Mouse (Mus musculus): Measurements from ENCODE around the gene Itpkb.

The Itpkb gene

DNA sequence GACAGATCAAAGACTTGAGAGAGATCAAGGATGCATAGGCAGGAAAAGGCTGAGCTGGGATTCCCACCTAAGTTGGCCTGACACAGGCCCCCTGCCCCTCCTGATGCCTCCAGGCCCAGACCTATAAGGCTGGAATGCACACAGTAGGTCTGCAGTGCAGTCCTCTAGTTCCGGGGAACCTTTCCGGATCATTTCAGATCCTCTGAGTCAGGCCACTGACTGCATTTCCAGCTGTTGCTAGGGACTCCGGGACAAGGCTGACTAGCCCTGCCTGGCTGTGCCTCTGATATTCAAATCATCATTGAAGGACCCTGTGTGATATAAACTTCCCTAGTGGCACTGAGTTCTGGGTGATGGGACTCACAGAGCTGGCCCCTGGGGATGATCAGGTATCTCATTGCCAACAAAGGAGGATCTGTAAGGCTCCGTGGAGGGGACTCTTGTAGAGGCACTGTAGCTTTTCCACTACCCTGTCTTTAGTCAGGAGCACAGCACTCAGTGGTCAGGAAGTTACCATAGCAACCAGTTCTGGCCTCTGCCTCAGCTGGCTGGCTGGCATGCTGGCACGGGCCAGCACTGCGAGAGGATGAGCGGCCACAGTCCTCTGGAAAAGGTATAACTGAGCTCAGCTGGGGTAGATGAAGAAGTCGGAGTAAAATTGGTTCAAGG is 90.3 kb downstream of the Itpkb start:
- no peak for DNase-seq (ENCODE audit: low spot score)

DNA sequence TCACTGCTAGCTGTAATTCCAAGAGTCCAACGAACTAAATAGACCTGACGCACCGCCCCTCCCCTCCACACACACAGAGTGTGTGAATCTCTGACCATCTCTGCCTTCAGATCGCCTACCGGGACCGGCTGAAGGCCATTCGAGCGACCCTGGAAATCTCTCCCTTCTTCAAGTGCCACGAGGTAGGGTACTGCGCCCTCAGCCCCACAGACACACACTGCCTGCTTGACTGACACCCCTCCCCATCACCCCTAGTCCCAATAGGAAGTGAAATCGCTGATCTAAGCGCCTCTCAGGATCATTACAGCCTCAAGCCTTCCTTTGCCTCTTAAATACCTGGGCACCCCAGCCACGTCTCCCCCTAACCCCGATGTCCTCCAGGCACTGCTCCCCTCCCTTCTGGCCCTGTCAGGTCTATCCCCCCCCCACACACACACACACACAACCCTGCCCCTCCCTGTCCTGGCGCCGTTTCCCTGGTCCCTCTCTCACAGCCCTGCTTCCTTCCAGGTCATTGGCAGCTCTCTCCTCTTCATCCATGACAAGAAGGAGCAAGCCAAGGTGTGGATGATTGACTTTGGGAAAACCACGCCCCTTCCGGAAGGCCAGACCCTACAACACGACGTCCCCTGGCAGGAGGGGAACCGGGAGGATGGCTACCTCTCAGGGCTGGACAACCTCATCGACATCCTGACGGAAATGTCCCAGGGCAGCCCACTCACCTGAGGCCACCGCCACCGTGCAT is 91.1 kb downstream of the Itpkb start:
- no peak for DNase-seq (ENCODE audit: low spot score)

DNA sequence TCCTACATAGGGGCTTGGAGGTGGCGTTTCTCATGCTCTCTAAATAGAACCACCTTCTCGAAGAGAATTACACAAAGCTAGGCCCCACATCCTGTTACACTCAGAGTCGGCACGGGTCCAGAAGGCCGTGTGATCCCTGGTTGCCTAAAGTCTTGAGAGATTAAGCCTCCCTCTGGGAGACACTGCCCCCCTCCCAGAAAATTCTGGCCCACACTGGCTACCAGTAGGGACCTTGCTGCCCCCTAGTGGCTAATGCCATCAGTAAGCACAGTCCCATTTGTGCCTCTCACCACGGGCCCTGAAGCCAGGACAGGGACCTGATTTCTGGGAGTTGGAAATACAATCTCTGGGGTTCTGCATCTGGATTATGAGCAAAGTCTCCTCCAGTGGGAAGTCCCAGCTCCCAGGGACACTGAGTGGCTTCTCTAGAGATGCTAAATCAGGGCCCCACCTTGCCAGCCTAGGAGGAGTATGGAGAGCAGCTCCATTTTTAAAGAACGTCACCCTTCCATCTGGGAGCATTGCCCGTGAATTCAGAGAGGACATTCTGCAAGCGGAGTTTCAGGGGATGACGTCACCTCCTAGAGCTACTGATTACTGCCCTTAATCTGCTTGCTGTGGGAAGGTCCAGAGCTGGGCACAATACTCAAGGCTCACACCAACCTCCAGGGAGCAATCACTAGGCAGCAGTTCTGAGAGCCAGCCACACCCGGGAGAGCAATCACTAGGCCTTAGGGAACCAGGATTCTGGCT is 92.0 kb downstream of the Itpkb start:
- DNase-seq (ENCODE audit: low spot score) = no peak

DNA sequence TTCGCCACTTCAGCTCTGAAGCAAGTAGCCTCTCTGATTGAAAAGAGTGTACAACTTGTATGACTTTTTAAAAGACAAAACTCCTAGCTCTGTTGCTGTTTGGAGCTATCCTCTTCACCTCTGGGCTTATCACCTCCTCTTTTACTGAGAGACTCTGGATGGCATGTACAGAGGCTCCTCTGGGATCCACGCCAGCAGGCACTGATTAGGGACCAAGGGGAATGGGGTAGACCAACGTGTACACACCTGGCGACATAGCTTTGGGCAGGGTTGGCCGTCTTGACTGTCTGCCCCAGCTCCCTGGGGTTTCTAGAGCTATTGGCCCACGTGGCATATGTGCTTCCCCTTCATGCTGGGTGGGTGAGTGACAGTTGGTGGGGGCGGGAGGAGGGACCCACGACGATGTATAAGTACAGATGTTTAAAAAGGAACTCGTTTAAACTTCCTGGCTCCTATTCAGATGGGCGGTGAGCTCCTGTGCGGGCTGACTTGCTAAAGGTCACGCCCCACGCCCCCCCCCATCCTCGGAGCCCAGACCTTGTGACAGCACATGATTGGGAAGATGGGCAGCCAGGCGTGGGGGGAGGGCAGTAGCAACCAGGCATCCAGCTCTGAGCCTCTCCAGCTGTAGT is 92.8 kb downstream of the Itpkb start:
- no peak for DNase-seq (ENCODE audit: low spot score)

DNA sequence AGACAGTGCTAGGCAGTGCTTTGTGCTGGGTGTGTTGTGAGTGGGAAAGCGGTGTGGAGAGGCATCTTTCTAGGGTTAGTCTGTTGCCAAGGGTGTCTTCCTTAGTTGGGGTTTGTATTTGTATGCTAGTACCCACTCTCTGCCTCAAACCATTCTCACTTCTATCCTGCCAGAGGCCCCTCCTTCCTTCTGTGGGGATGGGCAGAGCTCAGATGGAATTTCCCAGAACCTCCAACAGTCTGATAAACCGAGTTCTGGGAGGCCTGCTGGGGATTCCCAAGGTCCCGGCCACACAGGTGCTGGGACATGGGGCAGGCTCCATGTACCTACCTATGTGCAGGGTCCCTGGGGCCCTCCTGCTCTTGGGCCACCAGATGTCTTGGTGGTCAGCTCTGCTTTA is 93.6 kb downstream of the Itpkb start:
- no peak for DNase-seq (ENCODE audit: low spot score)

DNA sequence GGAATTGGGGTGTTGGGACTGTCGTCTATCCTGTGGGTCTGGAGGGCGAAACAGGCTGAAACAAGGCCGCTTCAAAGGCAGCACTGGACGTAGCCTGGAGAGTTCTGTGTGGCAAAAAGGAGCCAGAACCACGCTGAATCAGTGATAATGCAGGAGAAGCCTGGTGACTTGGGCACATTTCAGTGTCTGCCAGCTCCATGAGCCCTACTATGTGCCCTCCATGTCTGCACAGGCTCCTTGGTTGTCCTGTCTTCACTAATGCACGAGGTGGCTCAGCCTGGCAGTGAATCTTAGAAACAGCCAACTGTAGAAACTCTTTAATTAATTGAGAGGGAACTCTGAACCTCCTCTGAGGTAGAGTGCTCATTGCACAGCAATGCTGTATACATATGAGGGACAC is 96.1 kb downstream of the Itpkb start:
- DNase-seq (ENCODE audit: low spot score) = no peak

DNA sequence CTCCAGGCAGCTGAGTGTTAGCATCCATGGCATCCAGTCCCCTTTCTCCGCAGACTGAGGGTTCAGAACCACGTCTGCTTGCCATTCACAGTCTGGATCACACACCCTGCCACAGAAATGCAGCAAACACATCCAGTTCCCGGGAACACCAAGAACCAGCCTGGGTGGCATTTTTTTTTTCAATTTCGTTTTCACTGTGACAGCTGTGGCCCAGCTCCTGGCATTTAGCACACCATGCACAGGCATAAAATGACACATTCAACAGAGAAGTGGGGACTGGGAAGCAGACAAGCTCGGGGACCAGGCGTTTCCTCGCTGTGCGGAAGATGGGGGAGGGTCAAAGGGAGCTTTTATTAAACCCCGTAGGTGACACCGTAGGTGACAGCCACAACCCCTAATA is 97.4 kb downstream of the Itpkb start:
- DNase-seq (ENCODE audit: low spot score) = no peak

DNA sequence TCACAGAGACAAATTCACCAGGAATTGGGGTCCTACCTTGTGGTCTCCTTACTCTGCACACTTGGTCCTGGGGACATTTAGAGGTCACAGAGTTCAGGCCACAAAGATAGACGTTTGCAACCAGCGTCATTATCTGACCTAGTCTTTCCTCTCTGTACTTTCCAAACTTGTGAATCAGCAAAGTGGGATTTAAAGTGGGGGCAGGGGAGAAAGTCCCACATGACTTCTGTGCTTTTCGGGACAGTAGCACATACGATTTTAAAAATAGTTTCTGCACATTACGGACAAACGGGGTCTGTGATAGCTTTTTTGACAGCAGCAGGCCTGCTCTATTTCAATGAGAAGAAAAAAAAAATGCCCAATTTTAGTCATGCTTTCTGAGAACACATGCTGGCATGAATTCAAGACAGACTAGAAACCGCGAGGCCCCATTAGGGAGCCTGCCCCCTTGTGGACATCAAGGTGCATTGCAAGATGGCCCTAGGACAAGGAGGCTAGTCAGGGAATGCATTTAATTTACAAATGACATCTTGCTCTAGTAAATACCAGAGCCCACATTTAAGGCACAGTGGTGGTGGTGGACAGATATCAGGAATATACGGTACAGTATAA is 97.9 kb downstream of the Itpkb start:
- no peak for DNase-seq (ENCODE audit: low spot score)

DNA sequence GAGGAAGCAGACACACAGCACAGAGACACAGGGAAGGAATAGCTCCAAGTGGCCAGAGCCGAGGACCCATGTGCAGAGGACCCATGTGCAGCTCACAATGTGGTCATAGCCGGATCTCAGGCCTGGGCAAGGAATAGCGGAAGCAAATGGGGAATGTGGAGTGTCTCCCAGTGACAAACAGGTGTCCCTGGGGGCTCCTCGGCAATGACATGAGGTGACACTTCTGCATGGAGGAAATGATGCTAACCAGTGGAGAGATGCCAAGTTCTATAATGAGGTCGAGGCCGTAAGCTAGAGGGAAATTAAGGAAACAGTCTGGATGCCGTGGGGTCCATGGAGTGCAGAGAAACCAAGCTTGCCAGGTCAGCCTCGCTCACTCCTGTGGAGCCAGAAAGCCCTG is 98.6 kb downstream of the Itpkb start:
- no peak for DNase-seq (ENCODE audit: low spot score)

DNA sequence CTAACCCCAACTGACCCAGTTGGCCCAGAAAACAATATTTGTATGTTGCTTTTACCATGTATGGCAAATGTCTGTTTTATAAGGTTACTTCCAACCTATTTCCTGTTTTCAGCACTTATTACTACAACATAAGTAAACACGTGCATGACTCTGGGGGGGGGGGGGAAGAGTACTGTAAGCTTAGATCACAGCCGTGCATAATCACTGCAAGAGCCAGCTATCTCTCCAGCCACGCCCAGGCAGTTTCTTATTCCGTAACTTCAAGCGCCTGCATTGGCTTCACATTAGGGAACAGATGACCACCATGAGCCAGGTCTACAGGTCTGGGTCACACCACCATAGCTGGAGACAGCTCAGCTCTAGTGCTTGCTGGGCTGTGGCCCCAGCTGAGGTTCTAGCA is 99.5 kb downstream of the Itpkb start:
- no peak for DNase-seq (ENCODE audit: low spot score)

DNA sequence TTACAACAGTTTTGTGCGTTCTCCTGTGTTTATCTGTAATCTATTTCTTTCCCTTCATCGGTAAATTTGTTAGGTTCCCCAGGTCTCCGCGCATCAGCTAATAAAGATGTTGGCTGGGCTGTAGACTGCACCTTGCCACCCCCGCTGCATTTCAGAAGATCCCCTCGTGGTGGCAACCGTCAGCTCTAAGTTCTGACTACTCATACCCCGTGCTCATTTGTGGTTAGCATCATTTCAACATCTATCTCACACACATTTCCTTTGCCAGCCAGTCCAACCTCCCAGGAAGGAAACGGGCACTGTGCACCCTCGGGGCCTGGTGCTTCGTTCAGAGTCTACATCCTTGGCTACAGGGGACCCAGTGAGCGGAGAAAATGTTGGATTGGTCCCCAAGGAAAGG is 101.5 kb downstream of the Itpkb start:
- DNase-seq (ENCODE audit: low spot score) = no peak

DNA sequence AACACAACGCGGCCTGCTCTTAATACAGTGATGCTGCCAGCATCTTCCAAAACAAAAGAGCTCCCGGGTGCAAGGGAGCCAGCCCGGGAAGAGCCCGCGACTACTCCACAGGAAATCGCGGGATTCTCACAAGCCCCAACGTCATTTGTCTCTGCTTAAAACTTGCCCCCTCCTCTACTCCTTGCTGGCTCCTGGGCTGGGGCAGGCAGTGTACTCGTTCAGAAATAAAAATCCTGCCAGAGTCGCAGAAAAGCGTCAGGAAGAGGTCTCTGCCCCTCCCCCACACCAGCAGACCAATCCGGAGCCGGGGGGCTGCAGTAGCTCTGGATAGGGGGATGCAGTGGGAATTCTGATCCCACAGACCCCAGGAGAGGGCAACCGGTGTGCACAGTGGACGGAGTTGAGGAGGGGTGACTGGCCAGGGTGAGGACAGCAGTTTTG is 102.8 kb downstream of the Itpkb start:
- no peak for DNase-seq (ENCODE audit: low spot score)

DNA sequence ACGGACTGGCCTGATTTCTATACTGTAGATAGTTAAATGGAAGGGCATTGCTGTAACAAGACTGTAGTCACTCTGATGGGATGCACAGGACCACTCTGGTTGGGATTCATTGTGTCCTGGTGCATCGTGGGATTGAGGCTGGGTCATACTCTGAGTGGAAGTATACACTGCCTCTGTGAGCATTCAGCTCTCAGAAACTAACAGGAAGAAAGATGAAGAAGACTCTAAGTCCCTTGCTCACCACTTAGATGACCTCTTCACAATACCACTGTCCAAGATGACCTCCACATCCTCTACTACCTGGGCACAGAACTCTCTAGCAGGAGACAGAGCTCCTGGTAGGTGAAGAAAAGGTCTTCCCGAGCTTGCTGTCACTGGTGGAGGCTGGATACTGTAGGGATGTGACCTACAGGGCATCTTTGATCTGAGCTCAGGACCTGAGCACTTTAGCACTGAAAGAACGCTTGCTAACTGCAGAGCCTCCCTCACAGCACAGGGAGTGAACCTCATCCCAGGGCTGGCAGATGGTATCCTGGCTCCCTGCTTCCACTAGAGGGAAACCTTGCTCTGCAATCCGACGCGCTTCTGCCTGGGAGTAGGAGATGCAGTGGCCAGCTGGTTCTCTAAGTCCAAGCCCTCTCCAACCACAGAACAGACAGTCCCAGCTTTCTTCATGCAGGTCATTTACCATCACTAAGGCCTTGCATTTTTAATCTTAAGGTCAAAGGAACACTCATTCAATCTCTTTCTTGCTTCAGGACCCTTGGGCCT is 103.7 kb downstream of the Itpkb start:
- DNase-seq (ENCODE audit: low spot score) = no peak

DNA sequence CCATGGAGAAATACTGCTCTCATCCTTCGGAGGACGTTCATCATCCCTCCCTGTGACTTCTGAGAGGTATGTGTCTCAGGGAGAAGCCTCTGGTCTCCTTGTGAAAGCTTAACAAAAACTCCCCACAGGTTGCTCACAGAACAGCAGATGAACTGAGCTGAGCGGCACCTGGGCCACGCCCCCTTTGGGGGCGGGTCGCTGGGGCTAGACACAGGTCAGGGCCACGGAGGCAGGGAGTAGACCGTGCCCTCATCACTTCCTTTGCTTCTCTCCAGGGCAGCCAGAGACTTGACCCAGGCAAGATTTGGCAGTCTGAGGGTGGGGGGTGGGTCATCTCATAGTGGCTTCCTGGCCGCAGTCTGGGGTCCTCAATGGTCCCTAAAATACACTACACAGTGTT is 104.6 kb downstream of the Itpkb start:
- no peak for DNase-seq (ENCODE audit: low spot score)

DNA sequence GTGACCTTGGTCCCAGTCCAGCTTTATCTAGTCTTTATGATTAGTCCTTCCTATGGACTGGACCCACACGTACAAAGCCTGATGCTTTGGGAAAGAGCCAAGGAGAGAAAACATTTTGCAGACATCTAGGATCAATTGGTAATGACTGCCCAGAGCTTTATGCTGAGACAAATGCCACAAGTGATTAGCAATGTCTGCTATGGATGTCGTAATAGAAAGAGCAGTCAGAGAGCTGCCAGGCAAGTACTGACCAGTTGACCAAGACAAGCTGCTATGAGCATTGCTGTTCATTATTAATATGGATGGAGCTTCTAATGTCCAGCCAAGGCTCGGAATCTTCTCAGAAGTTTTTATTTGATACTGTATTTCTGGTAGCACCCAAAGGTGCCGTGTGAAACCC is 109.2 kb downstream of the Itpkb start:
- DNase-seq (ENCODE audit: low spot score) = no peak

DNA sequence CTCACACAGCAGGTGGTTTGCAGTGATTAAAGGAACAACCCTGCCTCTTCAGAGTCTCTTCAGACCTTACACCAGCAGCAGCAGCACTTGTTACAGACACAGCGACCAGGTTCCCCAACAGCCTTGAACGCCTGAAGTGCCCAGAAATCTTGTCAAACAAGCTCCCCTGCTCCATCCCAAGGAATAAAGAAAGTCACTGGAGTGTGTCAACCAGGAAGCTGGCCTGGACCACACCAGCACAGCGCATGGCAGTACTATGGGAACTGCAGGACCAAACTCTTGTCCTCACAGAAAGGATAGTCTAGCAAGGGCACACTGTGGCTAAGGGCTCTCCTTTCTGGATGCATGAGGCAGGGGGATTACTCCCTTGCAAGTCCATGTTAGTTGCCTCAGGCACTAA is 114.1 kb downstream of the Itpkb start:
- no peak for DNase-seq (ENCODE audit: low spot score)

DNA sequence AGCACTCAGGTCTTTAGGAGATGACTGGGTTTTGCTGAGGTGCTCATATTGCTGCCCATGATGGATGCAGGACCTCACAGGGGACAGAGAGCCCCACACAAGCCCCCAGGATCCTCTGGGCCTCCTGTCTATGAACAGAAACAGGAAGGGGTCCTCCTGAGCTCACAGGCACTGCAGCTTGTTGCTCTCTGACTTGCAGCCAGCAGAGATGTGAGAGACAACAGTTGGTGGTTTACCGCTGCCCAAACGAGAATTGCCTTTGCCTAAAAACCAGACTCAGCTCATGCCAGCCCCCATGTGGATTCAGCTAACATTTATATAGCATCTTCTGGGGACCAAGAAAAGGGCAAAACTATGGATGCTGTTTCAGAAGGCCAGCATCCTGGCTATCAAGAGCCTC is 119.4 kb downstream of the Itpkb start:
- DNase-seq (ENCODE audit: low spot score) = no peak

DNA sequence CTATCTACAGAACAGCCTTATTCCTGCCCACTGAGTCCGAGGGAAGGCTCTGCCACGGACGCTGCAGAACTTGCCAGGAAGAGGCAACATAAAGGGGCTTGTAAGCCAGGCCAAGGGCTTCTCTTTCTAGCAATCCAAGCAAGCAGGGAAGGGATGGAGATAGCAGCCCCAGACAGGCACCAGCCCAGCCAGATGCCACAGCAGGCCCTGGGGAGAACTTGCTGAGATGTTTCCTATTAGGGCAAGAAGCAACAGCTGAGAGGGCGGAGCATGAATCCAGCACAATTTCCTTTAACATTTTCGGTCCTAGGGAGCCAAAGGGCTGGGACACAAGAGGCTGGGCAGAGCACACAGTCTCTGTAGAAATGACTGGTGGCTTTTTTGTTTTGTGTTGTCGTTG is 128.0 kb downstream of the Itpkb start:
- DNase-seq (ENCODE audit: low spot score) = no peak

DNA sequence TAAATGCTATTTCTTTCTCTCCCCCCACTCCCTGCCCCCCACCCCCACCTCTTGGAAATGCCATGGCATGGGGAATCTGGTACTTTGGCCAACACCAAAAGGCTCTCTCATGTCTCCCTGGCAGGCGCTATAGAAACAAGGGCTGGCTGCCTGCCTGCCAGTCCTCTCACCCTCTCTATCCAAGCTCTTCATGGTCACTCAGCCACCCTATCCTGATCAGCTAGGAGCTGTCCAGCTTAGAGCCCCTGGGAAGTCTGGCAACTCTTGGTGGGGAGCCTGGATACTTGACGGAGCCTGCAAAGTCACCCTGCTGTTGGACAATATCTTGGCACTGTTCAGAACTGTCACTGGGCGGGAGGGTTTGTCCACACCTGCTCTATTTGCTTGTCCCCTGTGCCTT is 128.4 kb downstream of the Itpkb start:
- DNase-seq (ENCODE audit: low spot score) = no peak

DNA sequence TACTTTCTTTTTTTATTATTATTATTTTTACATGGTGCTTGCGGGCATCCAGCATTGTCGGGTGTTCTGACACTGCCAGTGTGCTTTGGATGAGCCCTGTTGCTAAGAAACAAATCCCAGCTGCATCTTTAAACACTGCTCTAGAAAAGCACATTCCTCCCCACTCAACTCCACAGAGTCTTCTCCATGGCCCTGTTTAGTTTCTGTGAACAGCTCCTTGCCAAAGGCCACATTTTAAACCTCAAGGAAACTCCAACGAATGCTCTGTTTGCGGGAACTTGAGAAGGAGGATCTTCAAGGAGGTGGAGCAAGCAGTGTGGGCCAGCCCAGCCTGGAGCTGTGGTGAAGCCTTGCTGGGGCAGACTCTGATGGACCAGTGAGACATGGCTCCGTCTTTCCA is 130.4 kb downstream of the Itpkb start:
- DNase-seq (ENCODE audit: low spot score) = no peak

DNA sequence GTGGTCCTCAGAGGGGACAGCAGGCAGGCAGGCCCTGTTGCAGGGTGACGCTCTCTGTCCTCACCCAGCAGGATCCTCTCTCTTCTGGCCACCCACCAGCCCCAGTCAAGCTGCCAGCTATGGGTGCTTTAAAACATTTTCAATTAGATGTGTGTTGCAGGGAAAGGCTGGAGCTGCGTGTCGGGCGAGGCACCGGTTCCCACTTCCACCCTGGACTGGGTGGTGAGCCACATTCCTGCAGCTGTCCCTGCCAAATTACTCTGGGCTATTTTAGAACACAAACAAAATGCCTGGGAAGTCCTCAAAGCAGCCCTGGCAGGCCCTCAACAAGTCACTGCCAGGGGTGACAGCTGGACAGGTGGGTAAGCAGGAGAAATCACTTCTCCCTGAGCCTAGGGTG is 132.1 kb downstream of the Itpkb start:
- no peak for DNase-seq (ENCODE audit: low spot score)
